Mouse (Mus musculus) brain, embryonic 14.5 days (tissue): ENCODE results near the gene Gstm6. TPM values are rescaled to one million over a fixed set of nuclear protein-coding genes. Genes with fewer than 3 reads are reported as not detected.
A peak's percentile ranks its signal among the peaks of the same experiment; 100 is the strongest.
"Not testable (repeated sequence)": the region's sequence is repeated elsewhere in the genome, so short reads cannot be mapped to it uniquely, and the experiment has no call there.

ENCODE experiments used
- DNase-seq: peaks from one replicate; pipeline ENCODE4 v3.0.0-alpha.2; 2011; ENCODE audit warnings: low read depth
- CTCF ChIP-seq: fragments of 200-500 bp; IDR thresholded peaks from 2 replicates; pipeline ENCODE4 v1.5.1; 2012; ENCODE audit warnings: inconsistent platforms, mild to moderate bottlenecking, moderate library complexity, borderline replicate concordance; ENCODE audit not compliant: insufficient read depth, insufficient read length; ENCODE audit errors: extremely low read depth
- POLR2A ChIP-seq: fragments of 200-500 bp; IDR thresholded peaks from 2 replicates; pipeline ENCODE4 v1.6.1; 2012; ENCODE audit warnings: mild to moderate bottlenecking, inconsistent platforms, borderline replicate concordance; ENCODE audit not compliant: poor library complexity, insufficient read depth, insufficient read length, severe bottlenecking; ENCODE audit errors: extremely low read depth
- polyA plus RNA-seq: library from polyadenylated mRNA; depleted of rRNA; stranded (reverse); fragments of >200 nt; gene quantifications from 2 replicates; pipeline ENCODE4 v1.2.3, GENCODE M21; 2012

Gstm6 gene
- polyA plus RNA-seq, 1 experiment = 7.9 TPM

DNA sequence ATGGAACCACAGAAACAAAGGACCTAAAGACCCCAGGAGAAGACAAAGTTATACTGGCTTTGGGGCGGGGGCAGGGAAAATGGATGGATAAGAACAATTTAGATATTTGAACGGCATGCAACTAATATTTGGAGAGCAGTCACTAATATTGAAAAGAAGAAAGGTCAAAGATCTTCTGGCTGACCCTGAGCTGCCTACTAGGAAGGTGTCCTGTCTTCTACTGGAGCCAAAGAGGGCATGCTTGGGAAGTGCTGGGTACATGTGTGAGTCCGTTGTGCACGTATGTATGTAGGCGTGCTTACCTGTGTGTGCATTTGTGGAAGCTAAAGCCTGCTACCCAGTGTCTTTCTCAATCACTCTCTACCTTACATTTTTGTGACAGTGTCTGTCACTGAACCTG, 23.1 kb upstream of the Gstm6 start:
- DNase-seq = no peak
- TF ChIP-seq CTCF = no peak
- TF ChIP-seq POLR2A = no peak

DNA sequence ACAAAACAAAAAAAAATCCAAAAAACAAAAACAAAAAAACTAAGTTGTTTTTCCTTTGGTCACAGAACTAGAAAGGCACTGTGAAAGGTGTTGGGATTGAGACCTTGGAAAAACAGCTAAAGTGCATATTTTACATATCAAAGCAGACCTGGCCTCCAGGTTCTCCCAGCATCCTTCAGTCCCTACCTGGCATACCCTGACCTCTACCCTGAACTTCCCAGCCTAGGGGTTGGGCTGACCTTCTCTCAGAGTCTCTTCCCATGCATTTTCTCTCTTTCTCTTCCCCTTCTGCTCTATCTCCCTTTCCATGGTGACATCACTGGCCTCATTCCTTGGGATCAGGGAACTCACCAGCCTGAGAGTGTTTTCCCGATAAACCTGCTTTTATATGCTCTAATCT, 22.0 kb upstream of the Gstm6 start:
- DNase-seq = no peak
- TF ChIP-seq POLR2A (no peak), CTCF (no peak)

DNA sequence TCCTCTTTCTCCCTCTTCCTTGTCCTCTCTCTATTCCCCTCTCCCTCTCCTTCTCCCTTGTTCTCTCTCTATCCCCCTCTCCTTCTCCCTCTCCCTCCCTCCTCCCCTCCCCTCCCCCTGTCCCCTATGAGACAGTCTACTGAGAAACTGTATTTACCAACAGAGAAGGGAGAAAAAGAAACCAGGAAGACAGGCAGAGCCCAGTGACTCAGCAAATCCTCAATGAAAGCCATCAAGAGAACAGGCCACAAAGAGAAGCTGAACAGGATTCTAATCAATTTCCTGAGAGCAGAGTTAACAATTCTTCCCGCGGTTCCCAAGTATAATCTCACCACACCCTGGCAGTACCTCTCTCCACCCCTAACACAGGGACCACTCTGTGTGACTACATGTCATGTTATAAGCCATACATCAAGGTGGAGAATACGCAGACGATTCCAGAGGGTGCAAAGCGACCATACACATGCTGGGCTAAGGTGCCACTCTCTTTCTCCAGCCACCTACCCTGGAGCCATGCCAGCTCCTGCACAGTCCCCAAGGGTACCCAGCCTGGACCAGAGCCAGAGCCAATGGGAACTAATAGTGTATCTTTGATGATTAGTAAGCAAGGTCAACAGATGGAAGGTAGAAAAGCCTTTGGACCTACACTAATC, 21.2 kb upstream of the Gstm6 start:
- TF ChIP-seq POLR2A (no peak), CTCF (no peak)
- peak; percentile 27 for DNase-seq

DNA sequence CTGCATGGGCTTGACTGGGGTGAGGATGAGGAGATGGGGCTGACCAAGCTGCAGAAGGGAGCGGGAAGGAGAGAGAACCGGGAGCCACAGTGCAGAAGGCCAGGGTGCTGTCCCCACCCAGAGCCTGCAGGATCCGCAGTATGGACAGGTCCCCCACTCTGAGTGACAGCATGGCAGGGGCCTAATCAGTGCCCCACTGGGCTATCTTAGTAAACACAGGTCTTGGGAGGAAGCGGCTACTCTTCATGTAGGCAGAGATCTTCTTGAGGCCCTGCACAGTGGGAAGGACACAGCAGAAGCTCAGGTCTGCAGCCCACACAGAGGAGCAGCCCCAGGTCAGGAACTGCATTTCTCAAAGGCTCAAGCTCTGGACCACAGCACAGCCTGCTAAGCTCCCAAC, 20.5 kb upstream of the Gstm6 start:
- TF ChIP-seq CTCF (no peak), POLR2A (no peak)
- DNase-seq = no peak

DNA sequence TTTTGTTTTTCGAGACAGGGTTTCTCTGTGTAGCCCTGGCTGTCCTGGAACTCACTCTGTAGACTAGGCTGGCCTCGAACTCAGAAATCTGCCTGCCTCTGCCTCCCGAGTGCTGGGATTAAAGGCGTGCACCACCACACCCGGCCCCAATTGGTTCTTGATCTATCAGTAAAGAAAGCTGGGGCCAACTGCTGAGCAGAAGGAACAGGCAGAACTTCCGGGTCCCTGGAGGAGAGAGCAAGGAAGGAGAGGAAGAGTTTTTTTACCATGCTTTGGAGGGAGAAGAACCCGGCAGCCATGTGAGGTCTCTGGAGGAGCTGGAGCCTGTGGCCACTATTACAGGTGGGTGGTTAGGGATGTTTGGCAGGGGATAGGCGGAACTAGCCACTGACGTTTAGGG, 11.7 kb upstream of the Gstm6 start:
- not testable (repeated sequence) for DNase-seq

DNA sequence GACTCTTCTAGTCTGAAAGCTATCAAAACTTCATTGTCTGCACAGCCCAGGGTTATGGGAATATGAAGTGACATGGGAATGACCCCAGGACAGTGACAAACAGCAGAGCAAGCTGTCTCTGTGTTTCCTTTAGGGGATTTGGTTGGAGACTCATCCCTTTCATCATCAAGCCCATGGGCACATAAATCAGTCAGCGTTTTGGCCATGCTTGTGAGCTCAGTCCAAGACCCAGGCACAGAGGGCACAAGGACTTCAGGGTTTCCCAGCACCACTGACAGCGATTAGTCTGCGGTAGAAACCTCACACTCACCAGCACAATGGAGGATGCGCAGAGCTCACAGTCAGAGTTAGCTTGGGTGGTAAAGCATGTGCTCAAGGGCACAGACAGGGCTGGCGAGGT, 10.4 kb upstream of the Gstm6 start:
- DNase-seq = no peak
- TF ChIP-seq CTCF (no peak), POLR2A (no peak)

DNA sequence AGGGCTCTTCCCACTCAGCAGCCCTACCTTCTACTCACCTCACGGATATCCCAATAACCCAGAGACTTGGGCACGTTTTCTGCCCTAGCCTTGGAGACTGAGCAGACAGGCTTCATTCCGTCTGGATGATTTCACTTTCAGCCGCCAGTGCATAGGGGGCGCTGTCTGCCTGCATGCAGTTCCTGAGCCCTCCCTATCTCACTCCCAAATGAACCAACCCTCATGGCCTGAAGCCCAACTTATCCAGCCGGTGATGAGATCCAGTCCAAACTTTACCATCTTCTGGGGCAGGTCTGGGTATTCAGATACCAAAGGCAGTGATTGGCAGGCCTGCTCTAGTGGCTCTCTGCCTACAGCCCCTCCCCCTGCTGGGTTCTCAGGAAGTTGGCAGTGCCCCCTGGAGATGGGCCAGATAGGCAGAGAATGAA, 9.8 kb upstream of the Gstm6 start:
- peak; percentile 65 for TF ChIP-seq CTCF
- no peak for TF ChIP-seq POLR2A
- peak; percentile 89 for DNase-seq

DNA sequence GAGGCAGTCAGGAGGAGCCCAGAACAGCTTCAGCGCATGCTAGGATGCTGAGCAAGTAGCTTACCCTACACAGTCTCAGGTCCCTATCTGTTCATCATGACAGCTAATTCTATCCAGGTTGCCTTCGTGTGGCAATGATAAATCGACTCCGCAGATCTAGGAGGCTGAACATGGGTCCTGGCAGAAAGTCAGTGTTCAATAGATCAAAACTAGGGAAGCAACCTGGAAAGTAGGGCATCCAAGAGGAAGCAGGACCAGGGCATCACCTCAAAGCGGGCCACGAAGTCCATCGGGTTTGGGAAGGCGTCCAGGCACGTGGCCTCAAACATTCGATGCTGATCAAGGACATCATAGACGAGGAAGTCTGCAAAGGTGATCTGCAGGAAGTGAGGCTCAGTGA, 7.0 kb upstream of the Gstm6 start:
- TF ChIP-seq CTCF (no peak), POLR2A (no peak)
- DNase-seq = no peak

DNA sequence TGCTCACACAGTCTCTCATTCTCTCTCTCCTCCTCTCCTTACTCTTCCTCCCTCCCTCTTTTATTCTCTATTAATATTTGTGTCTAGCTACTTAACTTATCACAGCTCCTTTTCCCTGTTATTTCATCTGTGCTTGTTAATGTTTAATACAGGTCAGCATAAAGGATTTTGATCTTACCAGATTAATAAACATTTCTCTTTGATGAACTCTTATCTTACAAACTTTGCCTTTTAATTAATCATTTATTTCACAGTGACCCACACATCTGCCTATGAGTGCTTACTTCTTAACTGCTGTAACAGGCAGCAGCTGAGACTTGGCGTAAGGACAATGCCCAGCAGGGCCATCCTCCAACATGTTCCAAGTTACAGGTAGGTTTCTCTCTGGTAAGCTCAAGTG, 5.9 kb upstream of the Gstm6 start:
- DNase-seq = not testable (repeated sequence)

DNA sequence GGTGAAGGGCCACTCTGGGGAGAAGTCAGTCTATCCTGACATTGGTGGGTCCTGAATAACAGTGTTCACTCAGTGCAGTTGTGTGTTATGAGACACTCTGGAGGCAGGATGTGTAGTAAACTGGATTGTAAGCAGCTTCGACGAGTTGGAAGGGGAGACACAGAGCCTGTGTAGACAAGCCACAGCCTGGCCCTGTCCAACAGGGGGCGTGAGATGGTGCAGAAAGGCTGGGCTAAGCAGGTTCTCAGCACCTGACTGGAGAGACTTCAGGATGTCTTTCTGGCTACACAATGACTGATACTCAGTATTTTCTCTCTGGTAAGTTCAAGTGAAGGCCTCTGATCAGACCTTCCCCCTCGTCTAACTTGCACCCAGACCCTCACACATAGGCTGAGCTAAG, 2.2 kb upstream of the Gstm6 start:
- DNase-seq = no peak
- no peak for TF ChIP-seq CTCF
- TF ChIP-seq POLR2A = no peak

DNA sequence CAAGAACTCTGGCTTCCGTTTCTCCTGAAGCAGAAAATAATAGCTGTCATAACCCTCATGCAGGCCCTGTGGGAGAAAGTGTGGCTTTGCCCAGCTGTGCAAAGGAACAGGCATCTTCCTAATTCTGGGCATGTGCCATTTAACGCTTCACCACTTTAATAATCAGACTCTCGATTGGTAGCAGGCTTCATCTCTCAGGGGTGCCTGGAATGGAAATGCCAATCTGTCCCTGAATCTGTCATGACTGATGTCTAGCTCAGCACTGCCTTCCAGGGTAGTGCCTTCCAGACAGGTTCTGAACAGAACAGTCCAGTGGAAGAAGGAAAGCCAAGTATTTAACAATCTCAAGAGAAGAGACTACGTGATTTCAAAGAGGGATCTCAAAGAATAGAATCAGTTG, 2.3 kb downstream of the Gstm6 start:
- peak; percentile 37 for DNase-seq
- TF ChIP-seq POLR2A (no peak), CTCF (no peak)

DNA sequence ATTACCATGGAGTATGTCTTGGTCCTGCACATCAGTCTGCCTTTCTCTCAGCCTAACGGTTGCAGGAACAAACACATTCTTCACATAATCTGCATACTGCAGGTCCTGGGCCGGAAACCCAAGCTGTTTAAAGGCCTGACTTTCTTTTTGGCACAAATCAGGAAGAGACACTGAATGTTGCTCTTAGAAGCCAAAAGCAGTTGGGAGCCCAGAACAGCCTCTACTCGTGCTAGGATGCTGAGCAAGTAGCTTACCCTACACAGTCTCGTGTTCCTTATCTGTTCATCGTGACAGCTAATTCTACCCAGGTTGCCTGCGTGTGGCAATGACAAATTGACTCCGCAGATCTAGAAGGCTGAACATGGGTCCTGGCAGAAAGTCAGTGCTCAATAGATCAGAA, 3.0 kb downstream of the Gstm6 start:
- no peak for DNase-seq
- TF ChIP-seq CTCF (no peak), POLR2A (no peak)

DNA sequence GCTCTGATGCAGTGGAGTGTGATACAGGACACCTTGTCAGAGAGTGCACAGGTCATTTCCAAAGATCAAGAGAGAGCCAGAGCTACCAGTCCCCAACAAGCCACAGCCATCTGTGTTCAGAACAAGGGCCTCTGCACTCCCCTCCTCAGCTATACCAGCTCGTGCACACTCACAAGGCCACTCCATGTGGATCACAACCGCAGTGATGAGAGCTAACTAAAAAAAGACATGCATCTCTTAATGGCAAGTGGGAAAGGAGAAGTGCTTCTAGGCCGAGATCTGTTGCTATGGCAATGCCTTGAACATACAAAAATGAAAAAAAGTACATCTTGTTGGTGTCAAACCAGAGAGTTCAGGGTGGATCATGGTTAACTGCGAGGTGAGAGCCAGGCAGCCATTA, 3.7 kb downstream of the Gstm6 start:
- TF ChIP-seq CTCF (no peak), POLR2A (no peak)
- DNase-seq = peak; percentile 28

DNA sequence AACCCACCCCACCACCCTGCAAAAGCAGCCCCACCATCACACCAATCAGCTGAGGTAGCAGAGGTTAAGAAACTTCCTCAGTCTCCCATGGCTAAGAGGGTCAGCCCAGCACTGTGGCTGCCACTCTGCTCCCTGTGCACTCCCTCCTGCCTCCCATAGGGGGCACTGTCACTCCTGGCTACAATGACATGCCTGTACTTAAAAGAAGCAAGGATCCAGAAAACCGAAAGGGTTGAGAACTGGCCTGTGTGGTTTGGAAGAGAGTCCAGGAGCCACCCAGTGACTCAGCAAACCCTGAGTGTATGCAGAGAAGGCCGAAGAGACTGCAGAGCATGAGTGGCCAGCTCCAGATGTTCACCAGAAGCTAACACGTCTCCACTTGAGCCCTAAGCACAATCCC, 4.1 kb downstream of the Gstm6 start:
- peak; percentile 82 for TF ChIP-seq CTCF
- TF ChIP-seq POLR2A = no peak
- peak; percentile 32 for DNase-seq
